Comparison of ENCODE assay signal across 9 mouse cellular contexts in the genomic region with DNA sequence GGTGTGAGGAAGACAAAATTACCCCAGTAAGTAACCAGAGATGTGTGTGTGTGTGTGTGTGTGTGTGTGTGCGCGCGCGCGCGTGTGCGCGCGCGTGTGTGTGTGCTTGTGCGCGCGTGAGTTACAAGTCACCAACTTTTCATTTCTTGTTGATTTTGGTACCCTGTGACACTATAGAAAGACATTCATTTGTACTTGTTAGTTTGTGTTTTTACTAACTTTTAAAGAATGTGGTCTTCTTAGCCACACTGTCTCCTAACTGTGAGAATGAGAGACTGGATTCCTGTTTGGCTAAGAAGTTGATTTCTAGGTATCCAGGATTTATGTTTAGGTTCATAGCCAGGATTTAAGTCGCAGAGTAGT. TPM values are rescaled to one million over a fixed set of nuclear protein-coding genes. Genes with fewer than 3 reads are reported as not detected.
A peak's percentile ranks its signal among the peaks of the same experiment; 100 is the strongest.
DNase-seq lines count a peak whose midpoint lies in the region; ATAC-seq lines count a peak whose summit lies in the region.
"Had no signal": no experiment of that assay in that cellular context is flagged by ENCODE, and none has a peak within 500 bp of the region (broad histone marks: within the 10 kb centered on the region; RNA-seq: fewer than 3 reads in every experiment).

No protein-coding gene starts in this region.

- peak overlapping the region; percentile 24 for H3K4me3 ChIP-seq in kidney, embryonic 15.5 days (replicated peaks)
- peak overlapping the region; percentile 42 for H3K4me3 ChIP-seq in embryonic facial prominence, embryonic 10.5 days
- H3K4me3 ChIP-seq in hindbrain, embryonic 12.5 days, result peak overlapping the region; percentile 8; the same call in 1 of the 2 replicates
- no peak overlapping the region for H3K4me3 ChIP-seq in midbrain, embryonic 12.5 days

- H3K4me1 ChIP-seq in kidney, embryonic 15.5 days, result peaks cover 20% of the 10 kb centered on the region
- peaks cover 14% of the 10 kb centered on the region for H3K4me1 ChIP-seq in embryonic facial prominence, embryonic 10.5 days
- peaks cover 6% of the 10 kb centered on the region; the same call in 1 of the 2 replicates for H3K4me1 ChIP-seq in hindbrain, embryonic 12.5 days
- peaks cover 6% of the 10 kb centered on the region; the same call in 1 of the 2 replicates for H3K4me1 ChIP-seq in midbrain, embryonic 12.5 days

- no peak for DNase-seq in kidney, postnatal 25 days
- DNase-seq in embryonic facial prominence, embryonic 10.5 days (ENCODE audit: low spot score), result no peak
- DNase-seq in thymus, postnatal 25 days, result no peak
- no peak for DNase-seq in frontal cortex, postnatal 25 days (ENCODE audit: low spot score in 2 of 2)
- no peak for DNase-seq in spleen, postnatal 10 days (ENCODE audit: low spot score in 2 of 2)

- H3K4me2 ChIP-seq in kidney, embryonic 15.5 days, result peak overlapping the region; percentile 55
- H3K4me2 ChIP-seq in hindbrain, embryonic 12.5 days (replicated peaks), result peak overlapping the region; percentile 41
- H3K4me2 ChIP-seq in midbrain, embryonic 12.5 days (replicated peaks), result peak overlapping the region; percentile 19

- H3K27me3 ChIP-seq in kidney, embryonic 15.5 days, result no peaks in the 10 kb centered on the region
- H3K27me3 ChIP-seq in embryonic facial prominence, embryonic 10.5 days (replicated peaks; ENCODE audit: low read depth, poor library complexity, severe bottlenecking), result 0 out of 2 replicates have a peak, but pooled peaks cover 7% of the 10 kb centered on the region
- H3K27me3 ChIP-seq in hindbrain, embryonic 12.5 days, result no peaks in the 10 kb centered on the region
- H3K27me3 ChIP-seq in midbrain, embryonic 12.5 days, result peaks cover 6% of the 10 kb centered on the region; the same call in 1 of the 2 replicates

- no peak for ATAC-seq in kidney, embryonic 15.5 days (replicated peaks; ENCODE audit: low FRiP score)
- no peak for ATAC-seq in hindbrain, embryonic 12.5 days (ENCODE audit: low FRiP score)
- no peak for ATAC-seq in midbrain, embryonic 12.5 days (ENCODE audit: low FRiP score, low read depth)

- H3K27ac ChIP-seq in kidney, embryonic 15.5 days, result no peak overlapping the region
- H3K27ac ChIP-seq in embryonic facial prominence, embryonic 10.5 days (replicated peaks), result no peak overlapping the region; the same call in 1 of the 2 replicates
- no peak overlapping the region for H3K27ac ChIP-seq in hindbrain, embryonic 12.5 days
- no peak overlapping the region for H3K27ac ChIP-seq in midbrain, embryonic 12.5 days (replicated peaks)

- 55% methylated on average over 14 of the region's 14 CpGs for WGBS in kidney, embryonic 15.5 days
- 61% methylated on average over 14 of the region's 14 CpGs for WGBS in embryonic facial prominence, embryonic 10.5 days
- 65% methylated on average over 14 of the region's 14 CpGs for WGBS in hindbrain, embryonic 12.5 days
- WGBS in midbrain, embryonic 12.5 days, result 60% methylated on average over 14 of the region's 14 CpGs

- H3K36me3 ChIP-seq in kidney, embryonic 15.5 days, result no peaks in the 10 kb centered on the region
- no peaks in the 10 kb centered on the region for H3K36me3 ChIP-seq in embryonic facial prominence, embryonic 10.5 days (replicated peaks)
- H3K36me3 ChIP-seq in hindbrain, embryonic 12.5 days, result no peaks in the 10 kb centered on the region
- H3K36me3 ChIP-seq in midbrain, embryonic 12.5 days, result no peaks in the 10 kb centered on the region
- H3K36me3 ChIP-seq: G1E had no signal

- H3K9me3 ChIP-seq in kidney, embryonic 15.5 days (replicated peaks), result no peaks in the 10 kb centered on the region
- no peaks in the 10 kb centered on the region for H3K9me3 ChIP-seq in embryonic facial prominence, embryonic 10.5 days
- H3K9me3 ChIP-seq in hindbrain, embryonic 12.5 days (replicated peaks), result no peaks in the 10 kb centered on the region
- no peaks in the 10 kb centered on the region for H3K9me3 ChIP-seq in midbrain, embryonic 12.5 days

- no peak overlapping the region for H3K9ac ChIP-seq in kidney, embryonic 15.5 days
- H3K9ac ChIP-seq in hindbrain, embryonic 12.5 days, result no peak overlapping the region
- H3K9ac ChIP-seq in midbrain, embryonic 12.5 days (replicated peaks), result no peak overlapping the region

RNA-seq across cellular contexts. Expression of a gene that starts 29.9 kb away (rescaled TPM):
- polyA plus RNA-seq in kidney, embryonic 15.5 days (2015; fragmentation: Nextera tagmentation; extraction: Ambion mirVana), result 22.8 and 26.7 TPM in 2 replicates
- 5.5 and 6.0 TPM in 2 replicates for polyA plus RNA-seq in embryonic facial prominence, embryonic 10.5 days (2016; fragmentation: Nextera tagmentation; extraction: Ambion mirVana)
- polyA plus RNA-seq in hindbrain, embryonic 12.5 days (2016; fragmentation: Nextera tagmentation; extraction: Ambion mirVana), result 7.2 and 8.0 TPM in 2 replicates
- 5.7 and 7.4 TPM in 2 replicates for polyA plus RNA-seq in midbrain, embryonic 12.5 days (2016; fragmentation: Nextera tagmentation; extraction: Ambion mirVana)
- polyA plus RNA-seq: G1E had no signal
